Mouse (Mus musculus) WW6 (cell line): ENCODE data around the gene Slc4a4.
"Not testable (repeated sequence)": the region's sequence is repeated elsewhere in the genome, so short reads cannot be mapped to it uniquely, and the experiment has no call there.

ENCODE experiments used
- DNase-seq: peaks from one replicate; pipeline ENCODE4 v3.0.0-alpha.2; 2013; ENCODE audit warnings: low read depth, low spot score

Gene Slc4a4

DNA sequence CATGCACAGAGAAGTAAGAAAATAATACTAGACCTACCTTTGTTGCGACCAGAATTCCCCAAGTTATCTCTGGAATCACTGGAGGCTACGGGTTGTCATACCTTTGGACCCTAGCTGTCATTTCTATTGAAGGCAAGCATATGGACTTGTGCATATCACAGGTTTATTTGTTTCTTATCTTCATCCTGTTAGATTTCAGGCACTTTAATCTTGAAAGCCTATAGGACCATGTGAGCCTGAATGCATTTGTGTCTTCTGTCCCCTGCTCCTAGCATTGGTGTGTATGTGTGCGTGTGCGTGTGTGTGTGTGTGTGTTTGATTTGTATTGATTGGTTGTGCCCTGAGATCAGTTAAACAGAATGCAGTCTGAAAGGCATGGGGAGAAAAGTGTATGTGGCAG lies 185.3 kb downstream of the Slc4a4 start:
- DNase-seq = no peak

- no peak for DNase-seq
Measured at GRCm38 (mm10) chr5:89077711-89078110, 191.1 kb downstream of the Slc4a4 start.

DNA sequence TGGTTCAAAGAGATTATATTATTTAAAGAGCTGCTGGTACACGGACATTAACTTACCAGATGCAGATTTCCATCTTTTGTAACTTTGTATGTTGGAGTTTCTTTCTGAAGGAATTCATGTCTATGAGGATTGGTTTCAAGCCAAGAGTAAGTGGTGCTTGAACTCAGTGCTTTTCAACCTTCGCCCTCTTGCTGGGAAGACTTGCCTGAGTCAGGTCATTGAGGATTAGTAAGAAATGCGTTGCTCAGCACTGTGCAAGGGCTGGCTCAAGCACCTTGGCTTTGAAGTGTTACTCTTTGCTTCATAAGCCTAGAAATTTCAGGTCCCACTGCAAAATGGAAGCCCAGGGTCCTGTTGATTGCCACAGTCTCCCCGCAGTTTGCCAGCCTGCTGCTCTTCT lies 196.9 kb downstream of the Slc4a4 start:
- DNase-seq = no peak

DNA sequence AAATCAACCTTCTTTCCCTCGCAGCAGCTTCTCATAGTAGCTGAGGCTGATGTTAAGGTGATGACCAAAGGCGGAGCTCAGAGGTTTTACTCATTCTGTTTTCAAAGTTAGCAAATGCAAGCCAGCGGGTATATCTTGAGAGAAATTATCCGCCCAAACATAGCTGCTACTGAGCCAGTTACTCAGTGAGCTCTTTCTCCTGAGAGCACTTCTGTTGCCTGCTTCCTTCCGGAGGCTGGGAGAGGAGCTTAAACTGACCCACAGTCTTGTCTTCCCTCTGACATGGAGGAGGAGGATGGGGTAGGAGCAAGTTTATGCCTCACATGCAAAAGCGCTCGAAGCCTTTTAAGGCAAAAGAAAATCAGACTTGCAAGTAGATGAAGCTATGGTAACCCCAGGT lies 201.3 kb downstream of the Slc4a4 start:
- DNase-seq = no peak

- DNase-seq = no peak
Measured at GRCm38 (mm10) chr5:89088462-89088861, 201.8 kb downstream of the Slc4a4 start.

DNA sequence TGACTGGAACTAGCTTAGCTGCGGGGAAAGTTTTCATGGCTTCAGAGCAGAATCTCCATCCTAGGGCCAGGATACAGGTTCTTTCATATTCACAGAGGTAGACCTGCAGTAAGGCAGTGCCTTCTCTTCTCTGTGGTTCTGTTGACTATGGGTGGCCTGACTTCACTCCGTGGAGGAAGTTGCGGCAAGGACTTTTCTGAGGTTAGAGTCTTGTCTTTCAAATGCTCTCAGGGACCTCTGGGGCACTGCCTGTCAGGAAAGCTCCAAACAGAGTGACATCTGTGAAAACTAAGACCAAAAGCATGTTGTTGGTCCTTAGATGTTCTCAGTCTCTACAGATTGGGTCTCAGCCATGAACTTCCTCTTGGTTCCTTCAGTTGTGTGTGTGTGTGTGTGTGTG lies 203.5 kb downstream of the Slc4a4 start:
- DNase-seq = no peak

GRCm38 (mm10) chr5:89096371-89096770 lies 209.8 kb downstream of the Slc4a4 start:
- DNase-seq = no peak

DNA sequence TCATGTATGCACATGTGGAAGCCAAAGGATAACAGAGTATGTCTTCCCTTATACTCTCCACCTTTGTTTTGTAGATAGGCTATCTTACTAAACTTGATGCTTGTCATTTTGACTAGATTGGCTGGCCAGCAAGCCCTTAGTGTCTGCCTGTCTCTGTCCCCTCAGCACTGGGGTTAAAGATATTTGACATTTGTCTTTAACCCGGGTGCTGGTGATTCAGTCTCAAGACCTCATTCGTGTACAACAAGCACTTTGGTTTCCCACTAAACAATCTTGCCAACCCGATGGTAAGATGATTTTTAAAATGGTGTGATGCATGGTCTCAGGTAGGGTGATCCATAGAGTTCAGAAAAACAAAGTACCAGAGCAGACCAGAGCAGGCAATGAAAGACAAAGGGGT lies 210.7 kb downstream of the Slc4a4 start:
- DNase-seq = no peak

- DNase-seq = no peak
Measured at GRCm38 (mm10) chr5:89098121-89098520, 211.5 kb downstream of the Slc4a4 start.

DNA sequence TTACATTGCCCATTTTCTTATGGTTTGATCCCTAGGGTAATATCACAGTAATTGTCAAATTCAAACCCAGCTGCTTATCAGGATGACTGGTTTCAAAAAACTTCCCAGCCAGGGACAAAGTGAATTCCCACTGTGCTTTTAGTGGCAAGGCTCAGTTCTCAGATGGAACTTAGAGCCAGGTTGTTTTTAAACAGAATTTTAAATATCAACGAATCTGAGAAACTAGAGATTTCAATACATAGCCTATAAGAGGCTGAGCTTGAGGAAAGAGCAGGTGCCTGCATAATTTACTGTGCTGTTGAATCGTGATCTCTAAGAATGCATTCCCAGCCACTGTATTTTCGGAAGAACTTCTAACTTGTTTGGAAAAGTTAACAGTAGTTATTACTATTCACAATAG lies 213.3 kb downstream of the Slc4a4 start:
- DNase-seq = no peak

DNA sequence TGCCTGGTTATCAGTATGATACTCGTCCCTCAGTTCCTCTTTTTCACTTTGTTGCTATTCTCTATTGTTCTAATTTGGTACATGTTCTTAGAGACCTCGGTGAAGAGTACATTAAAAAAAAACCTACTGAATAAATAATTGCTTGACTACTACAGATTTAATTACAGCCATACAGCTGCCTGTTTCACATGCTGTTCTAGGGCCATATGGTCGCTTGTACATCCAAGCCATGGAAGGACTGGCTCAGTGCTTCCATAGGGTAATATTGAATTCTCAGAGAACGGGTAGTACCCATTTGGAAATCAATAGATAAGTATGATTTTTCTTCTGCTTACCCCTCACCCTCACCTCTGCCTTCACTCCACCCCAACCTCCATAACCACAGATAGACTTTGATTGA lies 215.9 kb downstream of the Slc4a4 start:
- DNase-seq = no peak

DNA sequence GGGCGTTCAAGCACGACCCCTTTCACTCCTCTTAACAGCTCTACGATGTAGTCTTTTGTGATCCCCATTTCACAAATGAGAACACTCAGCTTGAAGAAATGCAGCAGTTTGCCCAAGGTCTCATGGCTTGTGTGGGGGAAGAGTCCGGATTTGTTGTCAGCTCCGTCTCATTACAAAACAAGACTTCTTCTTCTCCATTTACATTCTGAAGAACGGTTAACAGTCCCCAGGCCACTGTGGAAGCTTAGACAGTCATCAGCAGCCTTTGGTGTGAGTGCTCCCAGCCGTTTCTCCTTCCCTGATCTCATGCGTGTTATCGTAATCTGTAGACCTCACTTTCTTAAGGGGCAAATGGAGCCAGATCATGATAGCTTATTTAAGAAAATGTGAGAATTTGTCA lies 218.7 kb downstream of the Slc4a4 start:
- no peak for DNase-seq

- no peak for DNase-seq
Measured at GRCm38 (mm10) chr5:89106217-89106616, 219.6 kb downstream of the Slc4a4 start.

- no peak for DNase-seq
Measured at GRCm38 (mm10) chr5:89108809-89109208, 222.2 kb downstream of the Slc4a4 start.

GRCm38 (mm10) chr5:89109832-89110231 lies 223.2 kb downstream of the Slc4a4 start:
- DNase-seq = no peak

DNA sequence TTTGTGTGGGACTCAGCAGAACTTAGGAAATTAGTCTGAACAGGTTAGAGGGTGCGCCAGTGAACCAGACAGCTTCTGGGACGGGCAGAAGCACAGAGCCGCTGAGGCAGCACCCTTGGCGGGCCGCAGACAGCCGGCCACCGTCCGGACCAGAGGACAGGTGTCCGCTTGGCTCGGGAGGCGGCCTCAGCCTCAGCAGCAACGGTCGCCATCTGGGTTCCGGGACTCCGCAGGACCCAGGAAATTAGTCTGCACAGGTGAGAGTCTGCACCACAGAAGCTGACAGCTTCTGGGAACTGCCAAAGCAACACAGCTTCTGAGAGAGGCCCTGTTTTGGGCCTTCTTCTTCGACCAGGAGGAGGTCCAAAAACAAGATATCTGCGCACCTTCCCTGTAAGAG lies 225.4 kb downstream of the Slc4a4 start:
- not testable (repeated sequence) for DNase-seq

GRCm38 (mm10) chr5:89120881-89121280 lies 234.3 kb downstream of the Slc4a4 start:
- no peak for DNase-seq

DNA sequence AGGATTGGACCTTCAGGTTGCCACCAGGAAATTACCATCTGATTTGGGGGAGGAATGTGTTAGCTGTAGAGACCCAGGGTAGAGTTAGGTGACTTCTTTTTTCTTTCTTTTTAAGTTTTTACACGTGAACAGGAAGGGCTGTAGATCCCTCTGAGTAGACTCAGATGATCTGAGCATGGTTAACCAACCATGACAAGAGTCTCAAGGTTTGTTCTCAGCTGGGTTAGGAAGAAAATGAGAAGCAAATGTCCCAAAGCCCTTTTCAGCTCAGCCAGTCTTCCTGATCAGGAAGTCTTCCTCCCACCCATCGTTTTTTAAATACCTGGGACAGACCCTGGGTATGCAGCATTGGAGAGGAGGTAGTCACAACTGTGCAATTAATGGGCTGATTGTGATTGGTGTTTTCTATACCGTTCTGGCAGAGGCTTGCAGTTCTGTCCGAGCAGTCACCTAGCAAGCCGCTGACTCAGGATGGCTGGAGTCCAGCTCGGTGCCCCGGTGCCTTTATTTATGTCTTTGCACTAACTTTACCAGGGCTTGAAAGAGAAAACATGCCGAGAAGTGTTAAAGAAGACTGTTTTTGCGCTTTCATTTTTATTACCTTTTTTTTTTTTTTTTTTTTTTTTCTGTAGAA lies 236.8 kb downstream of the Slc4a4 start:
- DNase-seq = no peak

- DNase-seq = no peak
Measured at GRCm38 (mm10) chr5:89128210-89128609, 241.6 kb downstream of the Slc4a4 start.

GRCm38 (mm10) chr5:89135776-89136175 lies 249.2 kb downstream of the Slc4a4 start:
- no peak for DNase-seq

DNA sequence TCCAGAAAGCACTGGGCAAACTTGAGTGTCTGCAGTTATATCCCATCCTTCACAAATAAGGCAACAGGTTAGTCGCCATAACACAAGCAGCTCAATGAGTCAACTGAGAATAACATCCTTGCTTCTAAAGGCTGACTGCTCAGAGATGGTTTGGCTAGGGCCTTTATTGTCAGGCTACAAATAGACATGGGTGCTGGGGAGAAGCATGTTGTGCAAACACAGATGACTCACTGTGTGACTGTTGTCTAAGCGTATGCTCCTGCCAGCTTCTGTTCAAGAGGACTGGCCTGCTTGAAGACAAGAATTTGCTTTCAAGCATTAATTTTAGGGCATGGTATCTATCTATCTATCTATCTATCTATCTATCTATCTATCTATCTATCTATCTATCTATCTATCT lies 253.5 kb downstream of the Slc4a4 start:
- DNase-seq = no peak

DNA sequence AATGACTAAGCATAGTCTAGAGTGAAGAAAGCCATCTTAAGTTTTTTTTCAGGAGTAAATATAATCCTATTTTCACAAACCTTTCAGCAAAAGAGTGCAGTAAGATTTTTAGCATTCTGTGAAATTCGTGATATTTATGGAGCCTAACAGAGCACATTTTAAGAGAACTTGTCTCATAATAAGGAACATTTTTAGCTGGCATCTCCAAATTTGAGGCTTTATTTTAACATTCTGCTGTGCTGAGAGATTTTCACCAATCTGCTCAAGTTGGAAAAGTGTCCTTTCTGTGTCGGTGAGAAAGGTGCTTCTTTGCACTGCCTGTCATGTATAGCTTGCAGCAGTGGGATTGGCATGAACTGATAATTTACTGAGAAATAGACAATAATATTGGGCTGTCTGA lies 255.1 kb downstream of the Slc4a4 start:
- no peak for DNase-seq

- DNase-seq = no peak
Measured at GRCm38 (mm10) chr5:89146276-89146675, 259.7 kb downstream of the Slc4a4 start.

GRCm38 (mm10) chr5:89147282-89147790 lies 260.7 kb downstream of the Slc4a4 start:
- DNase-seq = no peak
